ENCODE assay signal across 33 mouse cellular contexts in genomic region chr3:108111320-108111719, GRCm38 (mm10). TPM values are rescaled to one million over a fixed set of nuclear protein-coding genes. Genes with fewer than 3 reads are reported as not detected.
"Had no signal": no experiment of that assay in that cellular context is flagged by ENCODE, and none has a peak within 500 bp of the region (broad histone marks: within the 10 kb centered on the region; RNA-seq: fewer than 3 reads in every experiment).

No protein-coding gene starts in this region.

- H3K9ac ChIP-seq: heart, embryonic 13.5 days; heart, embryonic 15.5 days; hindbrain, embryonic 12.5 days; hindbrain, embryonic 14.5 days; intestine, embryonic 15.5 days; limb, embryonic 12.5 days; liver, embryonic 13.5 days; liver, embryonic 15.5 days had no signal

- H3K4me3 ChIP-seq: heart, adult 2 months; heart, embryonic 13.5 days; heart, embryonic 15.5 days; hindbrain, embryonic 10.5 days; hindbrain, embryonic 12.5 days; intestine, embryonic 15.5 days; layer of hippocampus, adult 2 months; left cerebral cortex, adult 2 months; limb, embryonic 10.5 days; limb, embryonic 12.5 days; liver, embryonic 13.5 days; liver, embryonic 15.5 days had no signal

- DNase-seq: gastrocnemius, postnatal 10 days; gastrocnemius, postnatal 25 days; heart, adult 2 months; heart, postnatal 14 days; heart, postnatal 4 days; kidney, adult 18-20 months; kidney, adult 8-10 months; kidney, postnatal 10 days; kidney, postnatal 25 days; kidney, postnatal 4 days; liver; liver, embryonic 13.5 days had no signal

- H3K27me3 ChIP-seq: heart, embryonic 13.5 days; heart, embryonic 15.5 days; hindbrain, embryonic 12.5 days; intestine, embryonic 15.5 days; limb, embryonic 12.5 days; liver, embryonic 13.5 days; liver, embryonic 15.5 days had no signal

- H3K4me1 ChIP-seq: hindbrain, embryonic 10.5 days; hindbrain, embryonic 12.5 days; intestine, embryonic 15.5 days; limb, embryonic 10.5 days; limb, embryonic 12.5 days had no signal

- ATAC-seq: inflammation-experienced regulatory T-cells, adult 6 months; intestine, postnatal 0 days had no signal

- H3K4me2 ChIP-seq: heart, embryonic 11.5 days; heart, embryonic 13.5 days; heart, embryonic 15.5 days; hindbrain, embryonic 12.5 days; hindbrain, embryonic 14.5 days; intestine, embryonic 15.5 days; limb, embryonic 12.5 days; liver, embryonic 11.5 days; liver, embryonic 13.5 days; liver, embryonic 15.5 days had no signal

- H3K9me3 ChIP-seq: heart, embryonic 13.5 days; heart, embryonic 15.5 days; hindbrain, embryonic 10.5 days; hindbrain, embryonic 12.5 days; intestine, embryonic 15.5 days; limb, embryonic 10.5 days; limb, embryonic 12.5 days; liver, embryonic 13.5 days; liver, embryonic 15.5 days had no signal

- H3K27ac ChIP-seq: heart, adult 2 months; heart, embryonic 13.5 days; heart, embryonic 15.5 days; hindbrain, embryonic 10.5 days; hindbrain, embryonic 12.5 days; hindbrain, embryonic 14.5 days; intestine, embryonic 15.5 days; layer of hippocampus, adult 2 months; left cerebral cortex, adult 2 months; limb, embryonic 10.5 days; limb, embryonic 12.5 days; liver, embryonic 13.5 days; liver, embryonic 15.5 days had no signal

RNA-seq across cellular contexts. Expression of gene Gnat2, which starts 18.7 kb away (rescaled TPM):
- total RNA-seq: layer of hippocampus, adult 2 months; layer of hippocampus, postnatal 10 days; layer of hippocampus, postnatal 25 days; left cerebral cortex, adult 2 months; left cerebral cortex, postnatal 14 days; left cerebral cortex, postnatal 36 days had no signal
- polyA plus RNA-seq: heart, adult 2 months; inflammation-experienced regulatory T-cells, adult 6 months had no signal

RNA-seq across cellular contexts. Expression of gene Gpr61, which starts 43.4 kb away (rescaled TPM):
- total RNA-seq: gastrocnemius, adult 18-20 months; gastrocnemius, postnatal 25 days; granulocyte monocyte progenitor cell, adult 5-6 weeks; heart, adult 2 months; heart, postnatal 14 days; heart, postnatal 4 days had no signal
- polyA plus RNA-seq: heart, embryonic 13.5 days; inflammation-experienced regulatory T-cells, adult 6 months; liver, embryonic 13.5 days had no signal
